Mouse (Mus musculus): ENCODE measurements at regions not wholly inside any gene's neighbourhood (a gene's known extent, or its start where the extent isn't known, plus 50 kb on each side); places are given as distances from the start of the nearest gene placed in this dataset.

DNA sequence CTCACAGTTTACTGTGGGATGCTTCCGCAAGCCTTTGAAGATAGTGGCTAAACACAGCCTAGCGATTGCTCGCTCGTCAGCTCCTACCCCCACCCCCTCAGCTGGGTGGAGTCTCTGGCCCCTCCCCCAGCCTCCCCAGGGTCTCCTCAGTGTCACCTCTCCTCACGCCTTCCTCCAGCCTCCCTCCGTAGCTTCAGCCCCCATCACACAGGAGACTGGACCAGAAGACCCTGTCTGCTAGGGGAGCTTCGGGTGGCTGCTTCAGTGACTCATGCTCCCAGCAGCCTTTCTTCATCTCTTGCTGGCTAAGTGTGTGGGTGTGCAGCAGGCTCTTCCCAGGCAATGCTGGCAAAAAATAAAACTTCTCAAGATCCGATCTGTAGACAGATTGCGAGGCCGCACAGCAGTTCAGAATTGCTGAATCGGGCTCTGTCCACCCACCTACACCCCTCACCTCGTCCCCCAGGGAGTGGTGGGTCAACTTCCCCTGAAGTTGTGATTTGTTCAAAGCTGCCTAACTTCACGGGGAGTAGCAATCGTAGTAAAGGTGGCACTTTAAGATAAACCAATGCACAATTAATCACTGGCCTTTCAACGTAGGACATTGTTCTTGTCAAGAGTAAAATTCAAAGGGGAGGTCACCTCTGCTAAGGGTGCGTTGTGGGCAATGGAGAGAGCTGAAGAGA lies 61.2 kb upstream of the Ankrd28 start:
- Histone ChIP-seq H3K27me3 (ENCODE audit: low read depth, poor library complexity, severe bottlenecking) (no peaks in the 10 kb centered on the region), H3K4me3 (peak overlapping the region; percentile 41), H3K36me3 (no peaks in the 10 kb centered on the region), H3K4me1 (peaks cover 22% of the 10 kb centered on the region), H3K27ac (peak overlapping the region; percentile 78), H3K9me3 (replicated peaks) (no peaks in the 10 kb centered on the region)
- peak; percentile 54 for DNase-seq (ENCODE audit: low spot score)
- 3% methylated on average over 16 of the region's 16 CpGs for WGBS

- DNase-seq (ENCODE audit: low spot score) = no peak
- 7% methylated on average over 6 of the region's 6 CpGs for WGBS
- H3K4me1 ChIP-seq = peaks cover 22% of the 10 kb centered on the region
- H3K4me3 ChIP-seq = no peak overlapping the region; the same call in 1 of the 2 replicates
- H3K27me3 ChIP-seq (ENCODE audit: low read depth, poor library complexity, severe bottlenecking) = no peaks in the 10 kb centered on the region
- H3K9me3 ChIP-seq (replicated peaks) = no peaks in the 10 kb centered on the region
- no peaks in the 10 kb centered on the region for H3K36me3 ChIP-seq
- H3K27ac ChIP-seq = no peak overlapping the region
These were observed 61.7 kb upstream of the Ankrd28 start for GRCm38 (mm10) chr14:31892186-31892510.

DNA sequence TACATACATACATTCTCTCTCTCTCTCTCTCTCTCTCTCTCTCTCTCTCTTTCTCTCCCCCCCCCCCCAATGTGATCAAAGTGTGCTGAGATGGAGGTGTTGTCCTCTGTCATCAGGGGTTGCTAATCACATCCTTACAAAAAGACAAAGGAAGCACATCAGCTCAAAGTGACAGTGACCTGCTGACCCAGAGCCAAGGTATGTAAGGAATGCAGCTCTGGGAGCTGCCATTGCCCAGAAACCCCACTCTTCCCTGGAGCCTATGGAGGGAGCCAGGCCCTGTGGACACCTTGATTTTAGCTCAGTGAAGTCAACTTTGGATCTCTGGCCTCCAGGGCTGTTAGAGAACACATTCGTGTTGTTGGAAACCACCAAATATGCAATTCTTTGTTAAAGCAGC lies 66.0 kb upstream of the Ankrd28 start:
- Histone ChIP-seq H3K27ac (no peak overlapping the region), H3K4me1 (peaks cover 13% of the 10 kb centered on the region), H3K4me3 (no peak overlapping the region), H3K9me3 (replicated peaks) (no peaks in the 10 kb centered on the region), H3K36me3 (no peaks in the 10 kb centered on the region), H3K27me3 (ENCODE audit: low read depth, poor library complexity, severe bottlenecking) (no peaks in the 10 kb centered on the region)
- WGBS = 66% methylated on average over 1 of the region's 1 CpGs
- DNase-seq (ENCODE audit: low spot score) = no peak

GRCm38 (mm10) chr14:31899504-31899903 lies 69.1 kb upstream of the Ankrd28 start:
- H3K27ac ChIP-seq = no peak overlapping the region
- no peak for DNase-seq (ENCODE audit: low spot score)
- no peaks in the 10 kb centered on the region for H3K9me3 ChIP-seq (replicated peaks)
- H3K4me3 ChIP-seq = no peak overlapping the region
- whole genome bisulfite sequencing = 81% methylated on average over 8 of the region's 8 CpGs
- peaks cover 7% of the 10 kb centered on the region; the same call in 1 of the 2 replicates for H3K4me1 ChIP-seq
- H3K27me3 ChIP-seq (ENCODE audit: low read depth, poor library complexity, severe bottlenecking) = no peaks in the 10 kb centered on the region
- no peaks in the 10 kb centered on the region for H3K36me3 ChIP-seq

DNA sequence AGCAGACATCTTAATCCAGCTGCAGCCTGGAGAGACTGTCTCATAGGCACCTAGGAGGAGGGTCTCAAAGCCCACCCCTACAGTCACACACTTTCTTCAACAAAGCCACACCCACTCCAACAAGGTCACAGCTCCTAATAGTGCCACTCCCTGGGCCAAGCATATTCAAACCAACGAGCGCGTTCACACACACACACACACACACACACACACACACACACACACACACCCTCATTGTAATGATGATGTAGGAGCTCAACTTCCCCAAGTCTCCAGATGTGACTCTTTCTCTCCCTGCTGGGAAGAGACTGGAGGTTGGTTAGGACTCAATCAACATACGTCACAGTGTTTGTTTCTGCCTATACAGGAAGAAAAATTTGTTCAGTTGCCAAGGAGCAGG lies 69.5 kb upstream of the Ankrd28 start:
- DNase-seq (ENCODE audit: low spot score) = no peak
- peaks cover 7% of the 10 kb centered on the region; the same call in 1 of the 2 replicates for H3K4me1 ChIP-seq
- H3K36me3 ChIP-seq = no peaks in the 10 kb centered on the region
- no peaks in the 10 kb centered on the region for H3K9me3 ChIP-seq (replicated peaks)
- 83% methylated on average over 4 of the region's 4 CpGs for WGBS
- no peak overlapping the region for H3K4me3 ChIP-seq
- no peak overlapping the region for H3K27ac ChIP-seq
- no peaks in the 10 kb centered on the region for H3K27me3 ChIP-seq (ENCODE audit: low read depth, poor library complexity, severe bottlenecking)

GRCm38 (mm10) chr14:31901901-31902300 lies 71.5 kb upstream of the Ankrd28 start:
- 53% methylated on average over 4 of the region's 4 CpGs for WGBS
- Histone ChIP-seq H3K9me3 (replicated peaks) (no peaks in the 10 kb centered on the region), H3K36me3 (no peaks in the 10 kb centered on the region), H3K4me1 (0 out of 2 replicates have a peak, but pooled peaks cover 4% of the 10 kb centered on the region), H3K27me3 (ENCODE audit: low read depth, poor library complexity, severe bottlenecking) (no peaks in the 10 kb centered on the region), H3K4me3 (no peak overlapping the region), H3K27ac (no peak overlapping the region)
- DNase-seq (ENCODE audit: low spot score) = no peak

- H3K27me3 ChIP-seq (ENCODE audit: low read depth, poor library complexity, severe bottlenecking) = no peaks in the 10 kb centered on the region
- 85% methylated on average over 3 of the region's 3 CpGs for WGBS
- H3K4me3 ChIP-seq = no peak overlapping the region
- no peaks in the 10 kb centered on the region for H3K36me3 ChIP-seq
- H3K4me1 ChIP-seq = 0 out of 2 replicates have a peak, but pooled peaks cover 4% of the 10 kb centered on the region
- DNase-seq (ENCODE audit: low spot score) = no peak
- H3K27ac ChIP-seq = no peak overlapping the region
- H3K9me3 ChIP-seq (replicated peaks) = no peaks in the 10 kb centered on the region
These were observed 73.2 kb upstream of the Ankrd28 start for GRCm38 (mm10) chr14:31903664-31904063.

GRCm38 (mm10) chr14:31908591-31908990 lies 78.1 kb upstream of the Ankrd28 start:
- H3K27me3 ChIP-seq (ENCODE audit: low read depth, poor library complexity, severe bottlenecking) = no peaks in the 10 kb centered on the region
- 74% methylated on average over 7 of the region's 7 CpGs for WGBS
- no peaks in the 10 kb centered on the region for H3K4me1 ChIP-seq
- no peak overlapping the region for H3K4me3 ChIP-seq
- DNase-seq (ENCODE audit: low spot score) = no peak
- no peaks in the 10 kb centered on the region for H3K36me3 ChIP-seq
- H3K27ac ChIP-seq = no peak overlapping the region
- no peaks in the 10 kb centered on the region for H3K9me3 ChIP-seq (replicated peaks)

DNA sequence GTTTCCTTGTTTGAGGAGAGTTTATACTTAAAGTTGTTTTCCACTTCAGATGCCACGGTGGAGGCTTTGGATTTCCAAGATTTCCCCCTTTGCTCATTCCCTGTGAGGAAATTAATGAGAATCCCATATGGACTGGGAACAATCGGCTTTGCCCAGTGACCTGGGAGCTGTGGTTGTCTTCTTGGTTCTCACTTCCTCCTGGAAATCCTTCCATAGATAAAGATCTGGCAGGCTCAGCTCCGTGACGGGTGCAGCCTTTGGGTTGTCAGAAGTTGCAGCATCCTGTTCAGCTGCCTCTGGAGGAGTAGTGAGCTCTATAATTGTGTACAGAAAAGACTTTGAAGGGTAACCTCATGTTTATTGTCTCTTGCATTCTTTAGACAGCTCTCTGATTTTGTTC lies 78.8 kb upstream of the Ankrd28 start:
- H3K36me3 ChIP-seq = no peaks in the 10 kb centered on the region
- DNase-seq (ENCODE audit: low spot score) = no peak
- H3K27ac ChIP-seq = no peak overlapping the region
- H3K4me1 ChIP-seq = no peaks in the 10 kb centered on the region
- H3K4me3 ChIP-seq = no peak overlapping the region
- 40% methylated on average over 4 of the region's 4 CpGs for WGBS
- H3K9me3 ChIP-seq (replicated peaks) = no peaks in the 10 kb centered on the region
- H3K27me3 ChIP-seq (ENCODE audit: low read depth, poor library complexity, severe bottlenecking) = no peaks in the 10 kb centered on the region

GRCm38 (mm10) chr14:31910809-31911208 lies 80.4 kb upstream of the Ankrd28 start:
- Histone ChIP-seq H3K36me3 (no peaks in the 10 kb centered on the region), H3K27me3 (ENCODE audit: low read depth, poor library complexity, severe bottlenecking) (no peaks in the 10 kb centered on the region), H3K27ac (no peak overlapping the region), H3K4me1 (no peaks in the 10 kb centered on the region), H3K9me3 (replicated peaks) (no peaks in the 10 kb centered on the region), H3K4me3 (no peak overlapping the region)
- DNase-seq (ENCODE audit: low spot score) = no peak
- 91% methylated on average over 2 of the region's 2 CpGs for WGBS

DNA sequence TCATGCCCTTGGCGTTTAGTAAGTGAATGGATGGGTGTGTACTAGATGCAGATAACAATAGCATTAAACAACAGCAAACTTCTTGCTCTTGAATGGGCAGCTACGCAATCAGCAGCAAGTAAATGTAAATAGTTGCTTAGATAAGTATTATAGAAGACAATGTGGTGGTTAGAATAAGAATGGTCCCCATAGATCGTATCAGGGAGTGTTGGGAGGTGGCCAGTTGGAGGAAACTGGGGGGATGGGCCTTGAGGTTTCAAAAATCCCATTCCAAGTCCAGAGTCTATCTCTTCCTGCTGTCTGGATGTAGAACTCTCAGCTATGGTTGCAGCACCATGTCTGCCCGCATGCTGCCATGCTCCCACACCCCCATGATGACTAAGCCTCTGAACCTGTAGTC lies 88.0 kb upstream of the Ankrd28 start:
- Histone ChIP-seq H3K4me1 (no peaks in the 10 kb centered on the region), H3K4me3 (no peak overlapping the region), H3K36me3 (no peaks in the 10 kb centered on the region), H3K9me3 (replicated peaks) (no peaks in the 10 kb centered on the region), H3K27me3 (ENCODE audit: low read depth, poor library complexity, severe bottlenecking) (no peaks in the 10 kb centered on the region), H3K27ac (no peak overlapping the region)
- DNase-seq (ENCODE audit: low spot score) = no peak
- 91% methylated on average over 4 of the region's 4 CpGs for whole genome bisulfite sequencing

- no peak for DNase-seq (ENCODE audit: low spot score)
- H3K27ac ChIP-seq = no peak overlapping the region
- no peaks in the 10 kb centered on the region for H3K4me1 ChIP-seq
- WGBS = 92% methylated on average over 1 of the region's 1 CpGs
- H3K36me3 ChIP-seq = no peaks in the 10 kb centered on the region
- H3K9me3 ChIP-seq (replicated peaks) = no peaks in the 10 kb centered on the region
- no peaks in the 10 kb centered on the region for H3K27me3 ChIP-seq (ENCODE audit: low read depth, poor library complexity, severe bottlenecking)
- H3K4me3 ChIP-seq = no peak overlapping the region
These were observed 88.5 kb upstream of the Ankrd28 start for GRCm38 (mm10) chr14:31918921-31919320.

DNA sequence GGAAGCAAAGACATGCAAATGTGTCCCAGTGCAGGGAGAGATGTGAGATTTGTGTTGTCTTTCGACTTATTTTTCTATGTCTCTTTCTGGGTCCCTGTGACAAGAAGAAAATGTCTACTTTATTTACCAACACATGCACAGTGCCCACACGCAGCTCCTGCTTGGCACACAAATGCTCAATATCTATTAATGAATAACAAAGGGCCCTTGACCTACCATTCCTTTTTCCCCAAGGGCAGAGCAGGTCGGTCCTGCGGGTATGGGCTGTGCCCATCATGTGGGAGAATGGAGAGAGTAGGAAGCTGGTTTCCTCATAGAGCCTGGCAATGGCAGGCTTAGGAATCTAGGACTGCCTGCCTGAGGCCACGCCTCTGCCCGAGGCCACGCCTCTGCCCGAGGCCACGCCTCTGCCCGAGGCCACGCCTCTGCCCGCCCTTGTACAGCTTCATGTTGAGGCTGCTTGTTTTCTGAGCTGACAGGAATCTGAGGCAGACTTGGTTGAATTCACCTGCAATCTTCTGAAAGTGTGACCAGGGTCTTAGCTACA lies 98.8 kb upstream of the Ankrd28 start:
- no peak for DNase-seq (ENCODE audit: low spot score)
- Histone ChIP-seq H3K27me3 (ENCODE audit: low read depth, poor library complexity, severe bottlenecking) (no peaks in the 10 kb centered on the region), H3K4me1 (peaks cover 16% of the 10 kb centered on the region), H3K4me3 (no peak overlapping the region), H3K27ac (no peak overlapping the region), H3K36me3 (no peaks in the 10 kb centered on the region), H3K9me3 (replicated peaks) (no peaks in the 10 kb centered on the region)
- WGBS = 61% methylated on average over 12 of the region's 12 CpGs

GRCm38 (mm10) chr14:31930367-31930766 lies 98.4 kb upstream of the Galnt15 start:
- Histone ChIP-seq H3K27ac (no peak overlapping the region), H3K9me3 (replicated peaks) (no peaks in the 10 kb centered on the region), H3K4me1 (peaks cover 22% of the 10 kb centered on the region), H3K36me3 (no peaks in the 10 kb centered on the region), H3K27me3 (ENCODE audit: low read depth, poor library complexity, severe bottlenecking) (no peaks in the 10 kb centered on the region), H3K4me3 (no peak overlapping the region)
- no peak for DNase-seq (ENCODE audit: low spot score)
- WGBS = 88% methylated on average over 9 of the region's 9 CpGs

All from limb, embryonic 10.5 days (tissue).